Mouse (Mus musculus): ENCODE measurements around the gene Ephb4. TPM values are rescaled to one million over a fixed set of nuclear protein-coding genes. Genes with fewer than 3 reads are reported as not detected.

Gene Ephb4
- 0.07 and 0.12 TPM in 2 replicates for total RNA-seq (2012; rRNA removed)
- under 1 TPM in 1 of 2 experiments, not detected in 1; 0.08 TPM for polyA plus RNA-seq (2012; ENCODE audit: insufficient read depth in 1 of 2, insufficient read length in 2 of 2, low read depth in 1 of 2, low replicate concordance in 2 of 2, missing spikeins in 1 of 2)

- H3K27me3 ChIP-seq (ENCODE audit: control insufficient read depth in 1 of 2, insufficient read depth in 2 of 2, low read length in 2 of 2) = 0 out of 4 replicates have a peak, but pooled peaks cover 0 to 2% of the 10 kb centered on the region in 2 experiments
- peaks cover 0 to 3% of the 10 kb centered on the region in 2 experiments; a peak in 2 of 4 replicates for H3K4me1 ChIP-seq (ENCODE audit: control insufficient read depth in 1 of 2, insufficient read depth in 2 of 2, low read length in 2 of 2)
Measured at GRCm38 (mm10) chr5:137349384-137350204, at the start of gene Ephb4. Gene Ephb4, plus strand, starts transcription at chr5:137350109.

GRCm38 (mm10) chr5:137301253-137301652, 48.7 kb upstream of the Ephb4 start:
- Histone ChIP-seq H3K36me3 (ENCODE audit: control insufficient read depth in 1 of 2, insufficient read depth in 2 of 2, low read length in 2 of 2) (peaks cover 21 to 52% of the 10 kb centered on the region in 2 experiments), H3K4me1 (ENCODE audit: control insufficient read depth in 1 of 2, insufficient read depth in 2 of 2, low read length in 2 of 2) (peaks cover 11 to 48% of the 10 kb centered on the region in 2 experiments), H3K4me3 (ENCODE audit: control insufficient read depth in 1 of 2, insufficient read depth in 1 of 2, low read depth in 2 of 2, low read length in 2 of 2) (no peak overlapping the region), H3K27me3 (ENCODE audit: control insufficient read depth in 1 of 2, insufficient read depth in 2 of 2, low read length in 2 of 2) (no peaks in the 10 kb centered on the region), H3K9ac (ENCODE audit: control insufficient read depth, low read depth, low read length, poor library complexity, severe bottlenecking) (no peak overlapping the region), H3K27ac (ENCODE audit: control insufficient read depth, low read depth, low read length) (no peak overlapping the region), H3K9me3 (replicated peaks; ENCODE audit: insufficient read depth, low read length) (no peaks in the 10 kb centered on the region), H3K79me2 (ENCODE audit: control insufficient read depth, insufficient read depth, low read length, poor library complexity) (peaks cover 30% of the 10 kb centered on the region)
- DNase-seq (ENCODE audit: low read depth, low spot score) = no peak
- TF ChIP-seq ZC3H11A (IDR thresholded peaks at IDR 0.05; ENCODE audit: low read depth, low read length) (no peak), SIN3A (IDR thresholded peaks at IDR 0.05; ENCODE audit: low read length) (no peak), CHD2 (IDR thresholded peaks at IDR 0.05; ENCODE audit: low read length) (no peak), TBP (IDR thresholded peaks at IDR 0.05; ENCODE audit: low read depth, low read length) (no peak), MYB (IDR thresholded peaks at IDR 0.05; ENCODE audit: low read depth, low read length) (no peak), USF2 (IDR thresholded peaks at IDR 0.05; ENCODE audit: borderline replicate concordance in 1 of 2, insufficient read depth in 1 of 2, low read depth in 1 of 2, low read length in 2 of 2) (no peak), NRF1 (IDR thresholded peaks at IDR 0.05; ENCODE audit: insufficient read depth, low read depth, low read length, poor library complexity, severe bottlenecking) (no peak), POLR2AphosphoS2 (IDR thresholded peaks at IDR 0.05; ENCODE audit: low read length) (no peak), ZNF384 (IDR thresholded peaks at IDR 0.05; ENCODE audit: low read depth, low read length) (no peak), ZMIZ1 (IDR thresholded peaks at IDR 0.05; ENCODE audit: low read depth, low read length) (no peak), E2F4 (IDR thresholded peaks at IDR 0.05; ENCODE audit: borderline replicate concordance, low read depth, low read length) (no peak), MEF2A (IDR thresholded peaks at IDR 0.05; ENCODE audit: extremely low read depth, insufficient replicate concordance, low read depth, low read length, poor library complexity, severe bottlenecking) (no peak), RCOR1 (IDR thresholded peaks at IDR 0.05; ENCODE audit: low read depth, low read length) (no peak), POLR2AphosphoS5 (IDR thresholded peaks at IDR 0.05; ENCODE audit: borderline replicate concordance, low read depth, low read length) (no peak), GATA1 (IDR thresholded peaks at IDR 0.05; ENCODE audit: low read depth, low read length) (no peak), NELFE (IDR thresholded peaks at IDR 0.05; ENCODE audit: low read depth, low read length) (no peak), ETS1 (IDR thresholded peaks at IDR 0.05; ENCODE audit: low read depth, low read length) (no peak), GABPA (IDR thresholded peaks at IDR 0.05; ENCODE audit: low read depth, low read length) (no peak)

More at GRCm38 (mm10) chr5:137349384-137350204, at the start of gene Ephb4:
- Histone ChIP-seq H3K9ac (ENCODE audit: control insufficient read depth, low read depth, low read length, poor library complexity, severe bottlenecking) (no peak within 1 kb of the TSS), H3K9me3 (replicated peaks; ENCODE audit: insufficient read depth, low read length) (no peaks in the 10 kb centered on the region), H3K36me3 (ENCODE audit: control insufficient read depth in 1 of 2, insufficient read depth in 2 of 2, low read length in 2 of 2) (no peaks in the 10 kb centered on the region; a peak in 1 of 4 replicates), H3K79me2 (ENCODE audit: control insufficient read depth, insufficient read depth, low read length, poor library complexity) (no peaks in the 10 kb centered on the region), H3K27ac (ENCODE audit: control insufficient read depth, low read depth, low read length) (no peak within 1 kb of the TSS), H3K4me3 (ENCODE audit: control insufficient read depth in 1 of 2, insufficient read depth in 1 of 2, low read depth in 2 of 2, low read length in 2 of 2) (no peak within 1 kb of the TSS)
- TF ChIP-seq ZNF384 (IDR thresholded peaks at IDR 0.05; ENCODE audit: low read depth, low read length) = no peak
- TF ChIP-seq RAD21 (IDR thresholded peaks at IDR 0.05; ENCODE audit: low read depth, low read length) = no peak
- TF ChIP-seq E2F4 (IDR thresholded peaks at IDR 0.05; ENCODE audit: borderline replicate concordance, low read depth, low read length) = no peak
- TF ChIP-seq NRF1 (IDR thresholded peaks at IDR 0.05; ENCODE audit: insufficient read depth, low read depth, low read length, poor library complexity, severe bottlenecking) = no peak
- no peak for TF ChIP-seq ZKSCAN1 (IDR thresholded peaks at IDR 0.05; ENCODE audit: low read depth, low read length)
- TF ChIP-seq GABPA (IDR thresholded peaks at IDR 0.05; ENCODE audit: low read depth, low read length) = no peak
- no peak for TF ChIP-seq TBP (IDR thresholded peaks at IDR 0.05; ENCODE audit: low read depth, low read length)
- TF ChIP-seq MAFK (IDR thresholded peaks at IDR 0.05; ENCODE audit: borderline replicate concordance, low read depth, low read length) = no peak
- no peak for TF ChIP-seq CTCF (IDR thresholded peaks at IDR 0.05 in 2 of 3, conservative IDR thresholded peaks at IDR 0.05 in 1 of 3; ENCODE audit: control insufficient read depth in 1 of 3, insufficient read depth in 1 of 3, low read depth in 2 of 3, low read length in 3 of 3, poor library complexity in 1 of 3, severe bottlenecking in 1 of 3)
- no peak for TF ChIP-seq TCF12 (IDR thresholded peaks at IDR 0.05; ENCODE audit: low read depth, low read length)
- TF ChIP-seq GATA1 (IDR thresholded peaks at IDR 0.05; ENCODE audit: low read depth, low read length) = no peak
- TF ChIP-seq ZC3H11A (IDR thresholded peaks at IDR 0.05; ENCODE audit: low read depth, low read length) = no peak
- TF ChIP-seq CHD2 (IDR thresholded peaks at IDR 0.05; ENCODE audit: low read length) = no peak
- TF ChIP-seq MYB (IDR thresholded peaks at IDR 0.05; ENCODE audit: low read depth, low read length) = no peak
- TF ChIP-seq MEF2A (IDR thresholded peaks at IDR 0.05; ENCODE audit: extremely low read depth, insufficient replicate concordance, low read depth, low read length, poor library complexity, severe bottlenecking) = no peak
- TF ChIP-seq ELF1 (IDR thresholded peaks at IDR 0.05; ENCODE audit: low read depth, low read length) = no peak
- TF ChIP-seq UBTF (IDR thresholded peaks at IDR 0.05; ENCODE audit: borderline replicate concordance, insufficient read depth, low read depth, low read length) = no peak
- no peak for TF ChIP-seq ZMIZ1 (IDR thresholded peaks at IDR 0.05; ENCODE audit: low read depth, low read length)
- TF ChIP-seq POLR2A (IDR thresholded peaks at IDR 0.05; ENCODE audit: control insufficient read depth in 1 of 2, insufficient read depth in 1 of 2, low read depth in 1 of 2, low read length in 2 of 2, poor library complexity in 1 of 2) = no peak
- no peak for DNase-seq (ENCODE audit: low read depth, low spot score)

Data from MEL (cell line).